Mouse (Mus musculus) liver, embryonic 11.5 days (tissue): ENCODE measurements around the gene Fam124b. TPM values are rescaled to one million over a fixed set of nuclear protein-coding genes. Genes with fewer than 3 reads are reported as not detected.

ENCODE experiments used
- ATAC-seq: fragments of 200-750 bp; cut with Nextera tagmentation; replicated peaks from 2 replicates; pipeline ENCODE4 v1.8.0; 2017; ENCODE audit warnings: moderate number of reproducible peaks, mild to moderate bottlenecking, moderate TSS enrichment, moderate library complexity; ENCODE audit not compliant: low FRiP score
- DNase-seq: peaks from one replicate; pipeline ENCODE4 v3.0.0-alpha.2; 2017; ENCODE audit warnings: low spot score
- H3K27ac ChIP-seq: fragments of 300-500 bp; sonication (generic); 2 replicates; pipeline ENCODE4 v1.5.1; 2014; ENCODE audit warnings: mild to moderate bottlenecking, low read depth, low read length, control low read depth
- H3K27me3 ChIP-seq: fragments of 300-500 bp; sonication (generic); replicated peaks from 2 replicates; pipeline ENCODE4 v1.6.1; 2014; ENCODE audit warnings: low read length, mixed read lengths; ENCODE audit not compliant: control insufficient read depth, insufficient read depth
- H3K36me3 ChIP-seq: fragments of 300-500 bp; sonication (generic); 2 replicates; pipeline ENCODE4 v1.6.1; 2014; ENCODE audit warnings: mild to moderate bottlenecking, low read length, moderate library complexity, mixed read lengths; ENCODE audit not compliant: control insufficient read depth, insufficient read depth
- H3K4me1 ChIP-seq: fragments of 300-500 bp; sonication (generic); replicated peaks from 2 replicates; pipeline ENCODE4 v1.6.1; 2014; ENCODE audit warnings: low read length, mixed read lengths; ENCODE audit not compliant: control insufficient read depth, insufficient read depth
- H3K4me2 ChIP-seq: fragments of 300-500 bp; sonication (generic); 2 replicates; pipeline ENCODE4 v1.6.1; 2014; ENCODE audit warnings: mild to moderate bottlenecking, control low read depth, moderate library complexity
- H3K4me3 ChIP-seq: fragments of 300-500 bp; sonication (generic); 2 replicates; pipeline ENCODE4 v1.5.1; 2014; ENCODE audit warnings: low read depth, low read length, control low read depth
- H3K9ac ChIP-seq: fragments of 300-500 bp; sonication (generic); 2 replicates; pipeline ENCODE4 v1.6.1; 2014; ENCODE audit warnings: low read depth, low read length, control low read depth
- H3K9me3 ChIP-seq: fragments of 300-500 bp; sonication (generic); 2 replicates; pipeline ENCODE4 v1.6.1; 2016; ENCODE audit warnings: low read length, inconsistent platforms, mixed read lengths; ENCODE audit not compliant: control insufficient read depth
- WGBS: fragments of 180-500 bp; shearing (Covaris S2); extraction: QIAGEN DNeasy Blood & Tissue Kit; methylation state at CpG from one replicate; pipeline ENCODE4 v1.1.7; 2014; 5-methylcytosine and 5-hydroxymethylcytosine counted together
- polyA plus RNA-seq: library from polyadenylated mRNA; unstranded; fragments of >200 nt; fragmentation: Nextera tagmentation; extraction: Ambion mirVana; gene quantifications from 2 replicates; pipeline ENCODE4 v1.2.1, GENCODE M21; 2014

Fam124b gene
- polyA plus RNA-seq, 1 experiment from 2014 or later, result not detected

DNA sequence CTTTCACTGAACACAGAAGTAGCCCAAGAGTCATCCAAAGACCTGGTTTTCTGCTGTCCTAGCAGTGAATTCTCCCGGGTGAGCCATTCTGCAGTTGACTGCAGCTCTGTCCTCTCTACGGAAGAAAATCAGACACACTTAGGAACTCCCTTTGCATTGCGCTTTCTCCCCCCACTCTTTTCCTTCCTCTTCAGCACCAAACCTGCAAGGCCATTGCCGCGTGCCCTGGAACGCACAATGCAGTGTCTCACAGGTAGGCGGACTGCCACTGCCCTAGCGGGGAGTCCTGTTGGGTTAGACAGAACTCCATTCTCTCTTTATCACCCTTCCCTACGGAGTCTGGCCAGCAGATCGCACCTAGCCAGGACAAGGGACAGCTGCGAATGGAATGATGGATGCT is 21.2 kb upstream of the Fam124b start:
- Histone ChIP-seq H3K36me3 (no peaks in the 10 kb centered on the region), H3K9ac (no peak overlapping the region), H3K27ac (no peak overlapping the region), H3K4me2 (no peak overlapping the region), H3K4me3 (no peak overlapping the region), H3K4me1 (no peaks in the 10 kb centered on the region), H3K9me3 (no peaks in the 10 kb centered on the region), H3K27me3 (no peaks in the 10 kb centered on the region)
- DNase-seq (no peak), ATAC-seq (no peak)
- 66% methylated on average over 11 of the region's 11 CpGs for WGBS

DNA sequence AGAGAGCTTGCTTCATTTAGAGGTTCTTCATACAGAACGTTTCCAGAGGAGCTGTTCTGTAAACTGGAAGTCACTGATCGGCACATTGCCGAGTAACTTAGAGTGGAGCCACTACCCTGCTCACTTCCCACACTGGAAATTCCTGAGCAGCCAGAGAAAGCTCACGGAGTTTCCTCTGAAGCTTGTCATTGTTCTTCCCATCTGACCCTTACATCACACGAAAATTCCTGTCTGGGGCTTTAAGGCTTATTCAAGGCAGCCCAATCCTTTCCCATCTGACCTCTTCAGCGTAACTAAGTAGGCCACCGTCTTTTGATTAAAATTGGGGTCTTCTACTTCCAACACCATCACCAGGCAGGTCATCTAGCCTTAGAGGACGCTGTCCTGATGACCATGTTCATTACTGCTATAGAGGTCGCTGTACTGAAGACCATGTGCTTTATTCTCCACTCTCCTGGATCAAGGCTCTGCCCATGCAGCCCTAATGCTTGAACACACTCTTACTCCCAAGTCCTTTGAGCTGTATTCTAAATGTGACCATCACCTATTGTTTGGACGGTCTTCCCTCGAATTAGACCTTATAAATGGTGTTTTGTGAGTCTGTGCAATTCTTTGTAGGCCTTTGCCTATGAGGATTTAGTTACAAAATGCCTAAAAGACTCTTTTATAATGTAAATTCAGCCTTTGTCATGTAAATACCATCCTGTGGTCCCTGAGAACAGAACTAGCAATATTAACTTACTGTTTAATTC is 18.9 kb upstream of the Fam124b start:
- Histone ChIP-seq H3K27ac (no peak overlapping the region), H3K4me2 (no peak overlapping the region), H3K27me3 (no peaks in the 10 kb centered on the region), H3K4me1 (no peaks in the 10 kb centered on the region), H3K9ac (no peak overlapping the region), H3K9me3 (no peaks in the 10 kb centered on the region), H3K36me3 (no peaks in the 10 kb centered on the region), H3K4me3 (no peak overlapping the region)
- whole genome bisulfite sequencing, result 69% methylated on average over 11 of the region's 11 CpGs
- DNase-seq (no peak), ATAC-seq (no peak)

DNA sequence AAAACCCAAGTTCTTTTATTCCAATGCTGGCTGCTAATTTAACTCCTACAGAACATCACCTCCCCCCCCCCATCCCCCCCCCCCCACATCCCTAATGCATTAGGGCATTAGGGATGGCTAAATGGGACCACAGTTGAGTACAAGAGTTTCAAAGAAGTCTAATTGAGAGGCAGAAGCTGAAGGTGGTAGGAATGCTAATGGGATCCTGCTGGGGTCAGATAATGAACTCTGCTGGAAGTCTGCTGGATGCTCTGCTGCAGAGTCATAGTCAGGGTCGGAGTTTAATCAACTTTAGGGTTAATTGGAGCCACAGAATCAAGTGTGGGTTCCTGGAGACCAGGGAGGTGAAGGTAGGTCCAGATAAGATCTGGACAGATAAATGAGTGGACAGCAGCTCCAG is 17.9 kb upstream of the Fam124b start:
- ATAC-seq, result no peak
- Histone ChIP-seq H3K9me3 (no peaks in the 10 kb centered on the region), H3K4me3 (no peak overlapping the region), H3K27me3 (no peaks in the 10 kb centered on the region), H3K27ac (no peak overlapping the region), H3K36me3 (no peaks in the 10 kb centered on the region), H3K4me2 (no peak overlapping the region), H3K9ac (no peak overlapping the region), H3K4me1 (no peaks in the 10 kb centered on the region)
- 22% methylated on average over 1 of the region's 1 CpGs for WGBS
- no peak for DNase-seq

DNA sequence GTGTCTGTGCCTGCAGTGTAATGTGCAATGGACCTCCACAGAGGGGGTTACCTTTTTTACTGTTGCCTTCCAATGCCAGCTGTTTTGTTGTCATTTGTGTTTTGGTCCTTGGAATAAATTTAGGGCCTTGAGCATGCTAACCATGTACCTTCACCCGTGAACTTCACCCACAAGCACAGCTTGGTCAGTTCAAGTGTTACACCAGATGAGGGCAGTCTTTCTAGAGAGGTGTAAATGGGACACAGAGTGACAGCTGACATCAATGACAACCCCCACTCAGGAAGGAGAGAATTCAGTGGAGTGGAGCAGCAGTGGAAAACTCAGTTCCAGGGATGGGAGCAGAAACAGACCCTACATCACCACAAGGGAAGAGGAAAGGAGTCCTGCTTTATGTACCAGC is 12.3 kb upstream of the Fam124b start:
- no peak overlapping the region for H3K27ac ChIP-seq
- no peaks in the 10 kb centered on the region for H3K4me1 ChIP-seq
- WGBS, result 71% methylated on average over 1 of the region's 1 CpGs
- DNase-seq, result no peak
- no peaks in the 10 kb centered on the region for H3K27me3 ChIP-seq
- H3K9ac ChIP-seq, result no peak overlapping the region
- H3K4me3 ChIP-seq, result no peak overlapping the region
- no peaks in the 10 kb centered on the region for H3K9me3 ChIP-seq
- H3K36me3 ChIP-seq, result no peaks in the 10 kb centered on the region
- ATAC-seq, result no peak
- no peak overlapping the region for H3K4me2 ChIP-seq

DNA sequence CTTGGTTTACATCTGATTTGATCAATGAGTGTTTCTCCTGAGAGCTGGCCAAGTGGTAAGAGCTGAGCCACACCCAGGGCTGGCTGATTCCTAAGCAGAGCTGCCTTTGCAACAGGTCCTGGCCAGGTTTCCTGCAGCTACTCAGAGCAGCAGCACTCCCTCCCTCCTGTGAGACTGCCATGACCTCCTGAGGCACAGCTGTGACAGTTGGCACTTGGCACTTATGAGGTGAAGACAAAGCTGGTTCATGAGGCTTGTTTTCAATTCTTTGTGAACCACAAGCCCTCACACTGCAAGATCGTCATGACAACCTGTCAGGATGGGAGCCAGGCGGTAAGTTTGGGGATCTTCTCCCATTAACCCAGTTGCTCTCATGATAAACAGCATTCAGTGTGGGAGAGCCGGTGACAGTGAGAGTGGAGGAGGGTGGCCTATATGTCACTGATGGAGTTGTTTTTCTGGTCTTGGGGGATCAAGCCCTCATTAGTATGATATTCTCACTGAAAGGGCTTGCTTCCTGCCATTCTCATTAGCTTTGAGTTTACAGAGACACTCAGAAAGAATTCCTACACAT is 6.7 kb upstream of the Fam124b start:
- no peak overlapping the region for H3K9ac ChIP-seq
- no peak for ATAC-seq
- H3K9me3 ChIP-seq, result no peaks in the 10 kb centered on the region
- no peak overlapping the region for H3K27ac ChIP-seq
- no peaks in the 10 kb centered on the region for H3K27me3 ChIP-seq
- DNase-seq, result no peak
- H3K36me3 ChIP-seq, result no peaks in the 10 kb centered on the region
- no peak overlapping the region for H3K4me2 ChIP-seq
- H3K4me3 ChIP-seq, result no peak overlapping the region
- H3K4me1 ChIP-seq, result no peaks in the 10 kb centered on the region
- 49% methylated on average over 3 of the region's 3 CpGs for WGBS

DNA sequence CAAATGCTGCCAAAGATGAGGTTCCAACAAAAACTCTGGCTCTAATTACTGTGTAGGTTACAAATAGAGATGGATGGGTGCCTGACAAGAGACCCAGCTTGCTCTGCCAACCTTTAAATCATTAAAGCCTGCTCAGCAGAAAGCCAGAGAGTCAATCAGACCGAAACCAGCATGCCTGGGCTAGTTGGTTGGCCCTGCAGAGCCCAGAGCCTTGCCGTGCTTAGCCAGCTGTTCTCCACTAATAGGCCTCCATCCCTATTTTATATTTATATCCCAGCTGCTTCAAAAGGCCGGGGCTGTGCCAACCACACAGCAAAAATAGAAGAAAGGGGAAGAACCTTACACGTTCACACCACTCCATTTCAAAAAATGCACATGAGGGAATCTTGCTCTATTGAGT is 2.9 kb upstream of the Fam124b start:
- Histone ChIP-seq H3K4me2 (no peak overlapping the region), H3K36me3 (no peaks in the 10 kb centered on the region), H3K27me3 (no peaks in the 10 kb centered on the region), H3K9ac (no peak overlapping the region), H3K4me1 (no peaks in the 10 kb centered on the region), H3K4me3 (no peak overlapping the region), H3K27ac (no peak overlapping the region), H3K9me3 (no peaks in the 10 kb centered on the region)
- 59% methylated on average over 4 of the region's 4 CpGs for WGBS
- no peak for DNase-seq
- no peak for ATAC-seq

DNA sequence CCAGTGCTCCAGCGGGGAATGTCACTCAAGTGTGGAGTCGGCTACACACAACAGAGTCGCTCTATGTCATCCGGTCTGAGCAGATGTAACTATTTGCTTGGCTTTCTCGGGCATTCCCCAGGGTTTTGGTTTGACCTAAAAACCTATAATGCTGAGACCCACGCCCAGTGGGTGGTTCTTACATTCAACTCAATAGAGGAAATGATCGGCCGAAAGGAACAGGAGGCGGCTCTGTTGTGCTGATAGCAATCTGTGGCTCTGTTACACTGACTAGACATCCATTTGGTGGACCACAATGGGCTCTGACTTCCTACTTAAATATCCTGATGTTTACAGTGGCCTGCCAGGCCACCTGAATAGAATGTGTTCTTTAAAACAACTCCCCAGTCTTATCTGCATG is 4.4 kb downstream of the Fam124b start:
- H3K27ac ChIP-seq, result no peak overlapping the region
- no peak for DNase-seq

DNA sequence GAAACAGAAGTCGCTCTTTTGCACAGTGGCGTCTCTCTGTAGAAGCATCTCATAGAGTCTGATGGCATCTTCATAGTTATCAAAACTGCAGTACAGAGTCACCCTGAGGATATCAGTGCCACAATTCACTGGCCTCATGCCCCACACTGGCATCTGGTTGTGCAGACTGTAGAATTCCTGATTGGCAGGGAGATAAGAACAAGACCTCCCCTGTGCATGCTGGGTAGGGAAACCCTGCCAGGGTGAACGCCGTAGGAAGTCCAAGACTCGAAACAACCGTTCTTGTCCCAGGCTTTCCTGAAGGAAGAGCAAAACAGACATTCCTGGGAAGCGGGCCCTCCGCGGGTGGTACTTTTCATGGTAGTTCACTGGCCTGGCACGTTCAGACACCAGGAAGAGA is 5.1 kb downstream of the Fam124b start:
- no peaks in the 10 kb centered on the region for H3K4me1 ChIP-seq
- no peak overlapping the region for H3K4me2 ChIP-seq
- no peak for ATAC-seq
- no peaks in the 10 kb centered on the region for H3K27me3 ChIP-seq
- no peaks in the 10 kb centered on the region for H3K36me3 ChIP-seq
- 81% methylated on average over 10 of the region's 10 CpGs for WGBS
- no peak overlapping the region for H3K4me3 ChIP-seq
- H3K9ac ChIP-seq, result no peak overlapping the region
- DNase-seq, result no peak
- no peaks in the 10 kb centered on the region for H3K9me3 ChIP-seq
- no peak overlapping the region for H3K27ac ChIP-seq

More for the DNA sequence above, 4.4 kb downstream of the Fam124b start:
- H3K9ac ChIP-seq, result no peak overlapping the region
- no peaks in the 10 kb centered on the region for H3K27me3 ChIP-seq
- H3K4me3 ChIP-seq, result no peak overlapping the region
- no peak overlapping the region for H3K4me2 ChIP-seq
- H3K36me3 ChIP-seq, result no peaks in the 10 kb centered on the region
- no peaks in the 10 kb centered on the region for H3K9me3 ChIP-seq
- WGBS, result 51% methylated on average over 9 of the region's 9 CpGs
- no peak for ATAC-seq
- no peaks in the 10 kb centered on the region for H3K4me1 ChIP-seq

DNA sequence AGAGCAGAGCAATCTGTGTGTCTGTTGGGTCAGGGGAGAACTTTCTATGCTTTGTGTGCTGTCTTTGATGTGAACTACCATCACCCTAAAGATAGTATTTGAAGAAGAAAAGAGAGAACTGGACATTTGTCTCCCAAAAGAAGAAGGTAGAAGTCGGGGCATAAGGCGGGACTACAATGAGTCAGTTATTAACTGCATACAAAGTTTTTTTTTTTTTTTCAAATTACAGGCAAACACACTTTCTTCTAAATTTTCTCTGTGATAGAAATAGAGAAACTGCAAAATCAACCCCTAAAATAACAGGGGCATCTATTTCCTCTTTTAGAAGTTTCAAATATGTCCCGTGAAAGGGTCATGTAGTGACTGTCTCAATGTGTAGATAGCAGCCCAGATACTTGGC is 16.0 kb downstream of the Fam124b start:
- 73% methylated on average over 3 of the region's 3 CpGs for WGBS
- H3K4me3 ChIP-seq, result no peak overlapping the region
- no peaks in the 10 kb centered on the region for H3K36me3 ChIP-seq
- H3K4me1 ChIP-seq, result no peaks in the 10 kb centered on the region
- H3K4me2 ChIP-seq, result no peak overlapping the region
- H3K27ac ChIP-seq, result no peak overlapping the region
- H3K9me3 ChIP-seq, result no peaks in the 10 kb centered on the region
- no peak for DNase-seq
- no peak overlapping the region for H3K9ac ChIP-seq
- no peak for ATAC-seq
- no peaks in the 10 kb centered on the region for H3K27me3 ChIP-seq
